ENCODE assay signal across 31 mouse cellular contexts in the genomic region with DNA sequence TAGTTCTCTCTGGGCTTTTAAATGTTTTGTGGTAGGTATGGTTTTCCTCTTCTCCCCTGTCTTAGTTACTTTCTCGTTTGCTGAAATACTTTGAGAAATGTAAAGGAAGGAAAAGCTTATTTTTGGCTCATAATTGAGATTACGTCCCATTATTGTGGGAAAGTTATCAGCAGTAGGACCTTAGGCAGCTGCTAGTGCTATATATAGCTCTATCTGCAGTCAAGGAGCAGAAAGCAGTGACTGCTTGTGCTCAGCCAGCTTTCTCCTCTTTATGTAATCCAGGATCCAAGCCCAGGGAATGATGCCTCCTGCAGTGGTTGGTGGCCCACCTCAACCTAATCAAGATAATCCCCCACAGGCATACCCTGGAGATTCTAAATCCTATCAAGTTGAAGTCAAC. TPM values are rescaled to one million over a fixed set of nuclear protein-coding genes. Genes with fewer than 3 reads are reported as not detected.
A peak's percentile ranks its signal among the peaks of the same experiment; 100 is the strongest.
DNase-seq lines count a peak whose midpoint lies in the region; ATAC-seq and TF ChIP-seq lines count a peak whose summit lies in the region.
"Had no signal": no experiment of that assay in that cellular context is flagged by ENCODE, and none has a peak within 500 bp of the region (broad histone marks: within the 10 kb centered on the region; RNA-seq: fewer than 3 reads in every experiment).

No protein-coding gene starts in this region.

- H3K4me1 ChIP-seq in heart, embryonic 12.5 days (replicated peaks) = peaks cover 14% of the 10 kb centered on the region
- peaks cover 2 to 19% of the 10 kb centered on the region in 2 experiments for H3K4me1 ChIP-seq in MEL (ENCODE audit: control insufficient read depth in 1 of 2, insufficient read depth in 2 of 2, low read length in 2 of 2)
- H3K4me1 ChIP-seq in heart, embryonic 14.5 days (ENCODE audit: control insufficient read depth in 2 of 2, insufficient read depth in 2 of 2, low read length in 2 of 2) = peaks cover 0 to 22% of the 10 kb centered on the region in 2 experiments; a peak in 1 of 4 replicates
- H3K4me1 ChIP-seq: embryonic facial prominence, embryonic 13.5 days; limb, embryonic 10.5 days had no signal

- 0 out of 2 replicates have a peak, but pooled peaks cover 2% of the 10 kb centered on the region for H3K9me3 ChIP-seq in heart, embryonic 12.5 days (replicated peaks)
- no peaks in the 10 kb centered on the region for H3K9me3 ChIP-seq in MEL (replicated peaks; ENCODE audit: insufficient read depth, low read length)
- H3K9me3 ChIP-seq in heart, embryonic 14.5 days (ENCODE audit: control insufficient read depth, low read length) = no peaks in the 10 kb centered on the region
- H3K9me3 ChIP-seq: embryonic facial prominence, embryonic 13.5 days; forebrain, embryonic 10.5 days; hindbrain, embryonic 13.5 days; limb, embryonic 10.5 days; limb, embryonic 15.5 days; liver, embryonic 13.5 days; neural tube, embryonic 13.5 days had no signal

- no peak overlapping the region for H3K4me2 ChIP-seq in heart, embryonic 12.5 days
- peak overlapping the region; percentile 26; the same call in 1 of the 2 replicates for H3K4me2 ChIP-seq in heart, embryonic 14.5 days (ENCODE audit: low read length)
- H3K4me2 ChIP-seq: embryonic facial prominence, embryonic 13.5 days; hindbrain, embryonic 13.5 days; limb, embryonic 15.5 days; liver, embryonic 13.5 days; midbrain, embryonic 11.5 days; neural tube, embryonic 13.5 days had no signal

- H3K27ac ChIP-seq in heart, embryonic 12.5 days (ENCODE audit: poor library complexity, severe bottlenecking) = no peak overlapping the region; the same call in 1 of the 2 replicates
- no peak overlapping the region for H3K27ac ChIP-seq in MEL (ENCODE audit: control insufficient read depth, low read depth, low read length)
- peak overlapping the region in 1 of 2 experiments; percentile 57; a peak in 1 of 4 replicates for H3K27ac ChIP-seq in heart, embryonic 14.5 days (replicated peaks in 1 of 2; ENCODE audit: control insufficient read depth in 1 of 2, insufficient read depth in 1 of 2, low read depth in 2 of 2, low read length in 2 of 2)
- H3K27ac ChIP-seq: embryonic facial prominence, embryonic 13.5 days; forebrain, embryonic 10.5 days; hindbrain, embryonic 13.5 days; limb, embryonic 10.5 days; limb, embryonic 15.5 days; liver, embryonic 13.5 days; neural tube, embryonic 13.5 days had no signal

- TF ChIP-seq EP300 in MEL (IDR thresholded peaks at IDR 0.05; ENCODE audit: low read depth in 1 of 2, low read length in 2 of 2) = peak in 1 of 2 experiments; percentile 36; a peak in 2 of 4 replicates

- no peak for ATAC-seq in heart, embryonic 12.5 days (ENCODE audit: insufficient number of reproducible peaks, low FRiP score)
- ATAC-seq in heart, embryonic 14.5 days (ENCODE audit: insufficient number of reproducible peaks, insufficient read depth, low FRiP score, low read depth) = no peak
- 0 out of 2 replicates have a peak, but pooled peaks have one; percentile 23 for ATAC-seq in megakaryocyte progenitor cell, adult 5-6 weeks (replicated peaks; ENCODE audit: poor library complexity)
- ATAC-seq in monocyte, adult 5-6 weeks (replicated peaks; ENCODE audit: insufficient number of reproducible peaks, low FRiP score, low TSS enrichment, poor library complexity, severe bottlenecking) = no peak
- ATAC-seq: forebrain, embryonic 16.5 days; intestine, embryonic 16.5 days; lung, postnatal 0 days; midbrain, embryonic 16.5 days had no signal

- H3K4me3 ChIP-seq in heart, embryonic 12.5 days = no peak overlapping the region
- H3K4me3 ChIP-seq in MEL (ENCODE audit: control insufficient read depth in 1 of 2, insufficient read depth in 1 of 2, low read depth in 2 of 2, low read length in 2 of 2) = no peak overlapping the region
- no peak overlapping the region for H3K4me3 ChIP-seq in heart, embryonic 14.5 days (ENCODE audit: control insufficient read depth in 1 of 2, insufficient read depth in 1 of 2, low read depth in 1 of 2, low read length in 2 of 2)
- H3K4me3 ChIP-seq: embryonic facial prominence, embryonic 13.5 days; forebrain, embryonic 10.5 days; hindbrain, embryonic 13.5 days; limb, embryonic 10.5 days; limb, embryonic 15.5 days; liver, embryonic 13.5 days; neural tube, embryonic 13.5 days had no signal

- WGBS in heart, embryonic 12.5 days = 9% methylated on average over 2 of the region's 2 CpGs
- 4% methylated on average over 2 of the region's 2 CpGs for WGBS in heart, embryonic 14.5 days

- no peaks in the 10 kb centered on the region for H3K27me3 ChIP-seq in heart, embryonic 12.5 days (replicated peaks)
- no peaks in the 10 kb centered on the region for H3K27me3 ChIP-seq in MEL (ENCODE audit: control insufficient read depth in 1 of 2, insufficient read depth in 2 of 2, low read length in 2 of 2)
- H3K27me3 ChIP-seq in heart, embryonic 14.5 days (ENCODE audit: control insufficient read depth, insufficient read depth, low read length) = no peaks in the 10 kb centered on the region
- H3K27me3 ChIP-seq: CH12.LX; embryonic facial prominence, embryonic 13.5 days; hindbrain, embryonic 13.5 days; limb, embryonic 15.5 days; liver, embryonic 13.5 days; neural tube, embryonic 13.5 days had no signal

- peak; percentile 26 for DNase-seq in heart, adult 8-10 months (ENCODE audit: low spot score)
- DNase-seq in MEL (ENCODE audit: low read depth, low spot score) = no peak
- DNase-seq in cerebellum, adult 8-10 months = no peak
- DNase-seq in testis, postnatal 10 days (ENCODE audit: low spot score) = no peak
- DNase-seq: adrenal gland, adult 8-10 months; cerebellum, adult 9-10 months; cerebellum, postnatal 36 days; gastrocnemius, postnatal 25 days; kidney, adult 8-10 months; kidney, postnatal 10 days; layer of hippocampus, postnatal 36 days; liver, embryonic 13.5 days; lung, adult 18-20 months; lung, postnatal 4 days; right cerebral cortex, postnatal 4 days had no signal

- TF ChIP-seq POLR2A in MEL (IDR thresholded peaks at IDR 0.05; ENCODE audit: control insufficient read depth in 1 of 2, insufficient read depth in 1 of 2, low read depth in 1 of 2, low read length in 2 of 2, poor library complexity in 1 of 2) = no peak

- no peak for TF ChIP-seq CTCF in MEL (IDR thresholded peaks at IDR 0.05 in 2 of 3, conservative IDR thresholded peaks at IDR 0.05 in 1 of 3; ENCODE audit: control insufficient read depth in 1 of 3, insufficient read depth in 1 of 3, low read depth in 2 of 3, low read length in 3 of 3, poor library complexity in 1 of 3, severe bottlenecking in 1 of 3)

- peaks cover 3% of the 10 kb centered on the region; the same call in 1 of the 2 replicates for H3K36me3 ChIP-seq in heart, embryonic 12.5 days
- peaks cover 6 to 19% of the 10 kb centered on the region in 2 experiments for H3K36me3 ChIP-seq in MEL (ENCODE audit: control insufficient read depth in 1 of 2, insufficient read depth in 2 of 2, low read length in 2 of 2)
- H3K36me3 ChIP-seq in heart, embryonic 14.5 days (ENCODE audit: control insufficient read depth, insufficient read depth, low read length) = no peaks in the 10 kb centered on the region
- H3K36me3 ChIP-seq: hindbrain, embryonic 13.5 days; limb, embryonic 15.5 days; liver, embryonic 13.5 days; neural tube, embryonic 13.5 days had no signal

- no peak overlapping the region for H3K9ac ChIP-seq in heart, embryonic 12.5 days
- no peak overlapping the region for H3K9ac ChIP-seq in MEL (ENCODE audit: control insufficient read depth, low read depth, low read length, poor library complexity, severe bottlenecking)
- H3K9ac ChIP-seq in heart, embryonic 14.5 days (ENCODE audit: low read length) = no peak overlapping the region
- H3K9ac ChIP-seq: embryonic facial prominence, embryonic 13.5 days; hindbrain, embryonic 13.5 days; limb, embryonic 15.5 days; liver, embryonic 13.5 days; neural tube, embryonic 13.5 days had no signal

- peaks cover 6% of the 10 kb centered on the region for H3K79me2 ChIP-seq in MEL (ENCODE audit: control insufficient read depth, insufficient read depth, low read length, poor library complexity)

- TF ChIP-seq RAD21 in MEL (IDR thresholded peaks at IDR 0.05; ENCODE audit: low read depth, low read length) = no peak

TF ChIP-seq in MEL, 35 proteins besides CTCF, POLR2A, EP300 and RAD21 (continues in another document):
- TF ChIP-seq ETS1 (IDR thresholded peaks at IDR 0.05; ENCODE audit: low read depth, low read length) (peak; percentile 81), ZC3H11A (IDR thresholded peaks at IDR 0.05; ENCODE audit: low read depth, low read length) (no peak), ELF1 (IDR thresholded peaks at IDR 0.05; ENCODE audit: low read depth, low read length) (no peak), ZKSCAN1 (IDR thresholded peaks at IDR 0.05; ENCODE audit: low read depth, low read length) (no peak), CHD1 (IDR thresholded peaks at IDR 0.05; ENCODE audit: low read depth, low read length) (0 out of 2 replicates have a peak, but pooled peaks have one; percentile 11), TAL1 (IDR thresholded peaks at IDR 0.05; ENCODE audit: low read length) (no peak), NRF1 (IDR thresholded peaks at IDR 0.05; ENCODE audit: insufficient read depth, low read depth, low read length, poor library complexity, severe bottlenecking) (no peak), RCOR1 (IDR thresholded peaks at IDR 0.05; ENCODE audit: low read depth, low read length) (peak; percentile 27; the same call in 1 of the 2 replicates), POLR2AphosphoS5 (IDR thresholded peaks at IDR 0.05; ENCODE audit: borderline replicate concordance, low read depth, low read length) (no peak), SMC3 (IDR thresholded peaks at IDR 0.05; ENCODE audit: low read depth, low read length) (no peak), TBP (IDR thresholded peaks at IDR 0.05; ENCODE audit: low read depth, low read length) (no peak), USF1 (IDR thresholded peaks at IDR 0.05; ENCODE audit: low read depth, low read length) (no peak), E2F4 (IDR thresholded peaks at IDR 0.05; ENCODE audit: borderline replicate concordance, low read depth, low read length) (no peak), MYB (IDR thresholded peaks at IDR 0.05; ENCODE audit: low read depth, low read length) (no peak), BHLHE40 (IDR thresholded peaks at IDR 0.05; ENCODE audit: borderline replicate concordance, low read depth, low read length) (no peak; the same call in 1 of the 2 replicates), JUND (IDR thresholded peaks at IDR 0.05; ENCODE audit: low read depth, low read length) (no peak)

RNA-seq across cellular contexts. Expression of gene Mpp5, which starts 24.5 kb away (rescaled TPM):
- 10 to 100 TPM; 12.7 to 18.1 (median 15.4) TPM for total RNA-seq in heart, adult 8-10 months (2022)
- polyA plus RNA-seq in heart, embryonic 12.5 days (2016; fragmentation: Nextera tagmentation; extraction: Ambion mirVana) = 21.5 and 22.5 TPM in 2 replicates
- 15.2 and 17.4 TPM in 2 replicates for total RNA-seq in MEL (2012; rRNA removed)
- polyA plus RNA-seq in MEL (2012; ENCODE audit: insufficient read depth in 1 of 2, insufficient read length in 2 of 2, low read depth in 1 of 2, low replicate concordance in 2 of 2, missing spikeins in 1 of 2) = 100 to 1,000 TPM in 1 of 2 experiments, 10 to 100 TPM in 1; 15.1 to 143 TPM
- 13.2 and 15.0 TPM in 2 replicates for polyA plus RNA-seq in heart, embryonic 14.5 days (2014; fragmentation: Nextera tagmentation; extraction: Ambion mirVana)
- 10.4 and 11.7 TPM in 2 replicates for total RNA-seq in megakaryocyte progenitor cell, adult 5-6 weeks (2015)
- total RNA-seq in megakaryocyte progenitor cell, adult 5-6 weeks (2017) = 10.8 and 22.5 TPM in 2 replicates
- total RNA-seq in monocyte, adult 5-6 weeks (2017) = 13.7 to 57.8 TPM (median 16.3 TPM) in 3 replicates
